Mouse (Mus musculus) spleen, adult 2 months (tissue): ENCODE data around the gene Gtf2a1. TPM values are rescaled to one million over a fixed set of nuclear protein-coding genes. Genes with fewer than 3 reads are reported as not detected.

Source experiments
- DNase-seq, 2 experiments: peaks; one replicate each; pipeline versions ENCODE4 v3.0.0 to v3.0.0-alpha.2; 2012 to 2021; ENCODE audit warnings: low spot score in 2 of 2, low read depth in 1 of 2
- H3K27ac ChIP-seq: fragments of 200-500 bp; 2 replicates; pipeline ENCODE4 v1.5.1; 2012; ENCODE audit warnings: low read length, inconsistent platforms; ENCODE audit not compliant: insufficient read depth
- H3K27me3 ChIP-seq: fragments of 200-500 bp; 2 replicates; pipeline ENCODE4 v1.6.1; 2012; ENCODE audit warnings: mild to moderate bottlenecking, moderate library complexity, low read length, inconsistent platforms; ENCODE audit not compliant: control insufficient read depth, insufficient read depth
- H3K36me3 ChIP-seq: fragments of 200-500 bp; 2 replicates; pipeline ENCODE4 v1.6.1; 2012; ENCODE audit warnings: mild to moderate bottlenecking, low read length, inconsistent platforms; ENCODE audit not compliant: control insufficient read depth, insufficient read depth
- H3K4me1 ChIP-seq: fragments of 200-500 bp; 2 replicates; pipeline ENCODE4 v1.6.1; 2011; ENCODE audit warnings: inconsistent platforms; ENCODE audit not compliant: control insufficient read depth, insufficient read depth, insufficient read length
- H3K4me3 ChIP-seq: fragments of 200-500 bp; 2 replicates; pipeline ENCODE4 v1.5.1; 2011; ENCODE audit warnings: mild to moderate bottlenecking, inconsistent platforms; ENCODE audit not compliant: insufficient read depth, insufficient read length; ENCODE audit errors: extremely low read depth
- CTCF ChIP-seq: fragments of 200-500 bp; IDR thresholded peaks from 2 replicates; pipeline ENCODE4 v1.5.1; 2011; ENCODE audit warnings: mild to moderate bottlenecking, inconsistent platforms; ENCODE audit not compliant: insufficient read depth, insufficient read length, insufficient replicate concordance; ENCODE audit errors: extremely low read depth
- POLR2A ChIP-seq: fragments of 200-500 bp; IDR thresholded peaks from 2 replicates; pipeline ENCODE4 v1.6.1; 2011; ENCODE audit warnings: low read depth, low read length, inconsistent platforms
- WGBS: fragments of 180-500 bp; shearing (Covaris S2); methylation state at CpG from one replicate; pipeline ENCODE4 v1.1.7; 2018; 5-methylcytosine and 5-hydroxymethylcytosine counted together
- polyA plus RNA-seq: library from polyadenylated mRNA; depleted of rRNA; stranded (reverse); fragments of >200 nt; gene quantifications from 2 replicates; pipeline ENCODE4 v1.2.3, GENCODE M21; 2012; rRNA removed

Gene Gtf2a1
- 12.2 and 12.7 TPM in 2 replicates for polyA plus RNA-seq

- TF ChIP-seq CTCF (no peak), POLR2A (peak; percentile 100)
- peaks cover 3% of the 10 kb centered on the region for H3K36me3 ChIP-seq
- under 1% methylated on average over 61 of the region's 99 CpGs for WGBS
- no peaks in the 10 kb centered on the region for H3K27me3 ChIP-seq
- H3K27ac ChIP-seq, result peak within 1 kb of the TSS; percentile 100
- H3K4me1 ChIP-seq, result peaks cover 3% of the 10 kb centered on the region
- peak; percentile 91 to 92 for DNase-seq
- H3K4me3 ChIP-seq, result peak within 1 kb of the TSS; percentile 100
These were observed at the start of gene Gtf2a1 for GRCm38 (mm10) chr12:91589847-91590690. Gene Gtf2a1 (minus strand): TSS chr12:91590487.

GRCm38 (mm10) chr12:91638351-91638750, 48.1 kb upstream of the Gtf2a1 start:
- H3K4me3 ChIP-seq, result no peak overlapping the region
- TF ChIP-seq CTCF (no peak), POLR2A (no peak)
- no peaks in the 10 kb centered on the region for H3K4me1 ChIP-seq
- no peaks in the 10 kb centered on the region for H3K36me3 ChIP-seq
- WGBS, result 87% methylated on average over 3 of the region's 3 CpGs
- no peaks in the 10 kb centered on the region for H3K27me3 ChIP-seq
- DNase-seq, result no peak
- no peak overlapping the region for H3K27ac ChIP-seq

- WGBS, result 64% methylated on average over 12 of the region's 12 CpGs
- Histone ChIP-seq H3K4me3 (no peak overlapping the region), H3K27ac (no peak overlapping the region), H3K36me3 (no peaks in the 10 kb centered on the region), H3K4me1 (no peaks in the 10 kb centered on the region), H3K27me3 (no peaks in the 10 kb centered on the region)
- DNase-seq, result no peak
- TF ChIP-seq CTCF (no peak), POLR2A (no peak)
These were observed 47.0 kb upstream of the Gtf2a1 start for GRCm38 (mm10) chr12:91637136-91637909.

GRCm38 (mm10) chr12:91626482-91626881, 36.2 kb upstream of the Gtf2a1 start:
- Histone ChIP-seq H3K27me3 (no peaks in the 10 kb centered on the region), H3K36me3 (no peaks in the 10 kb centered on the region), H3K27ac (no peak overlapping the region), H3K4me3 (no peak overlapping the region), H3K4me1 (no peaks in the 10 kb centered on the region)
- 86% methylated on average over 5 of the region's 5 CpGs for WGBS
- no peak for DNase-seq
- TF ChIP-seq CTCF (no peak), POLR2A (no peak)

- peak; percentile 5 to 34 for DNase-seq
- WGBS, result 65% methylated on average over 1 of the region's 1 CpGs
- H3K27ac ChIP-seq, result no peak overlapping the region
- no peak overlapping the region for H3K4me3 ChIP-seq
- TF ChIP-seq CTCF, result peak; percentile 57; the same call in 1 of the 2 replicates
- TF ChIP-seq POLR2A, result no peak
- H3K27me3 ChIP-seq, result no peaks in the 10 kb centered on the region
- no peaks in the 10 kb centered on the region for H3K36me3 ChIP-seq
- H3K4me1 ChIP-seq, result no peaks in the 10 kb centered on the region
These were observed 34.7 kb upstream of the Gtf2a1 start for GRCm38 (mm10) chr12:91625013-91625412.

GRCm38 (mm10) chr12:91609425-91609824, 19.1 kb upstream of the Gtf2a1 start:
- TF ChIP-seq CTCF (no peak), POLR2A (no peak)
- no peak for DNase-seq
- H3K4me3 ChIP-seq, result no peak overlapping the region
- H3K27ac ChIP-seq, result no peak overlapping the region
- no peaks in the 10 kb centered on the region for H3K36me3 ChIP-seq
- H3K4me1 ChIP-seq, result no peaks in the 10 kb centered on the region
- 96% methylated on average over 5 of the region's 5 CpGs for WGBS
- no peaks in the 10 kb centered on the region for H3K27me3 ChIP-seq
